Mouse (Mus musculus): ENCODE measurements at regions not wholly inside any gene's neighbourhood (a gene's known extent, or its start where the extent isn't known, plus 50 kb on each side); places are given as distances from the start of the nearest gene placed in this dataset.

GRCm38 (mm10) chr3:58146762-58147161, 267.8 kb upstream of the Tsc22d2 start:
- no peak for DNase-seq (ENCODE audit: low read depth, low spot score)

DNA sequence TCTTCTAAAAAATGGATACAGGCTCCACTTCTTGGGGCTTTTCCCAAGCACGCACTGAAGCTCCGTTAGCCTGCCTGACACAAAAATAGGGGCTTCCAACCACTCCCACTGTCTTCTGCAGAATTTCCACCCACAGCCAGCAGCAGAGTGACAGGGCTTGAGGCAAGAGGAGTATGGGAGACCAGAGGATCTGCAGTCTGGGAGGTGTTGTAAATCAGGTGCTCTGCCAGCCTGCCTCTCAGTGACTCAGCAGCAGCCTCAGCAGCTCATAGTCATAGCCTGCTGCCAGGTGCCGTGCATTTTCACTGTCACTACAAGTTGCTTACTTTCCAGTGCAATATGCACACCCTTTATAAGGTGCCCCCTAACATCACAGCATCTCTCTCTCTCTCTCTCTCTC, 261.4 kb upstream of the Tsc22d2 start:
- no peak for DNase-seq (ENCODE audit: low read depth, low spot score)

DNA sequence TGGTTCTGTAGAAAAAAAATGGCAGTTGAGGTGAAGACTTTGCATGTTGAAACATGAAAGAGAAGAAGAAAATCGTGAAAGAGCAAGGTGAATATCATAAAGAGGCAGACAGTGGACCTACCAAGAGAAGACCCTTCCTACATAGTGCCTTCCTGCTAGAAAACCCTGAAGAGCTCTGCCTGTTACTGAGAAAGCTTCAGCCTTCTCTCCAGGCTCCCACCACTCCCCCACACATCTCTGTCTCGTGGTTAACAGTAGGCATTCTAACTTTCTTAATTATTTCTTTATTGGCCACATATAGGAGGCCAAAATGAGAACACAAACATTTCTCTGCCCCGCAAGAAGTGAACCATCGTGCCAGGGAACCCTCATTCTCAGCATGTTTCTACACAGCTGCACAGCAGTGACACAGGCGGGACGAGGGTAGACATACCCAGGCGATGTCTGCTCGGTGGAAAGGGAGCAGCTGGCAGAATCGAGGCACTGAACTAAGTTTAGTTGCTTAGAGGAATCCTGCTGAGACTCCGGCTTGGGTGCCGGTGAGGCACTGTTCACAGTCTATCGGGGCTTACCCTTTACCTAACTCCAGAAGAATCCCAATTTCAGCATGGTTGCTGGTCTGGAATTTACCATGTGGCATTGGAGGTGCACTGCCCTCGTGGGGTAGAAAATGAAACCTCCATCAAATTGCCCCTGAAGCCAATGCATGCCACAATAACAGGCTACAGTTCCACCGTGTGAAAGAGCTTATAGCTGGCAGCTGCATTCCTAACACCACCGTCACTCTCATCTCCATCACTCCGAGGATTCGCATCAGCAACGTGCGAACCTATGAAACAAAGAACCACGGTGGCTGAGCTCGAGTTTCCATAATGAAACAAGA, 260.4 kb upstream of the Tsc22d2 start:
- no peak for DNase-seq (ENCODE audit: low read depth, low spot score)

GRCm38 (mm10) chr3:58159384-58159783, 255.1 kb upstream of the Tsc22d2 start:
- DNase-seq (ENCODE audit: low read depth, low spot score): peak; percentile 14

GRCm38 (mm10) chr3:58162238-58162637, 252.3 kb upstream of the Tsc22d2 start:
- DNase-seq (ENCODE audit: low read depth, low spot score): no peak

- DNase-seq (ENCODE audit: low read depth, low spot score): peak; percentile 34
Observed at GRCm38 (mm10) chr3:58163806-58164205, 250.7 kb upstream of the Tsc22d2 start.

DNA sequence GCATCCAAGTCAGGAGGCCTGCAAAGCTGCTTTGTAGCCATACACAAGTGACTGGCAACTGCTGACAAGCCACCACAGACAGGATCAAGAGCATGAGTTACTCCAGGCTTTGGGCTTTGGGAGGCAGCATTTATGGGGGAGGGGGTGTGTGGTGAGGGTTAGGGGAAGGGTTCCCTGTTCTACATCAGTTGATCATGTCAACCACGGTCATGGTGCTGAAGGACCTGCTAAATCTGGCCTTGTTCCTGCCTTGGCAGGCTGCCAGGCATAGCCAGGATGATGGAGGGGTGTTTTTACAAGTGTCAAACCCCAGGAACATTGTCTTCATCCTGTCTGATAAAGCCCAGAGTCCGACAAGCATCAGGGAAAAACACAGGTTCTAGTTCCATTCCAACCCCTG, 247.9 kb upstream of the Tsc22d2 start:
- DNase-seq (ENCODE audit: low read depth, low spot score): no peak

DNA sequence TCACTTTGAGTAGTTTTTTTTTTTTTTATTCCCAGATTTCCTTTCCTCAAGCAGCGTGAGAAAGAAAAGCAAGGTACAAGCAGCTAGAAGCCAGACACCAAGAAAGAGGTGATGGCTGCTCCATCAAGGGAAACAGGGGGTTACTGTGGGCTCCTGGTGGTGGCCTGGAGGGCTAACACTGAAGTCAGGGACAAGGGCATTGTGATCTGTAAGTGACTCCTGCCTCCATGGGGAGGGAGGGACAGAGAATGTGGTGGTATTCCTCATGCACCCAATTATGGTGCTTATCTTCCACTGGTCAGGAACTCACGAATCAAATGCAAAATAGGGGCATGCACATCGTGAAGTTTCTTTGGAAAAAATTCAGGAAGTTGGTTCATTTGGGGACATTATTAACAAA, 247.4 kb upstream of the Tsc22d2 start:
- no peak for DNase-seq (ENCODE audit: low read depth, low spot score)

DNA sequence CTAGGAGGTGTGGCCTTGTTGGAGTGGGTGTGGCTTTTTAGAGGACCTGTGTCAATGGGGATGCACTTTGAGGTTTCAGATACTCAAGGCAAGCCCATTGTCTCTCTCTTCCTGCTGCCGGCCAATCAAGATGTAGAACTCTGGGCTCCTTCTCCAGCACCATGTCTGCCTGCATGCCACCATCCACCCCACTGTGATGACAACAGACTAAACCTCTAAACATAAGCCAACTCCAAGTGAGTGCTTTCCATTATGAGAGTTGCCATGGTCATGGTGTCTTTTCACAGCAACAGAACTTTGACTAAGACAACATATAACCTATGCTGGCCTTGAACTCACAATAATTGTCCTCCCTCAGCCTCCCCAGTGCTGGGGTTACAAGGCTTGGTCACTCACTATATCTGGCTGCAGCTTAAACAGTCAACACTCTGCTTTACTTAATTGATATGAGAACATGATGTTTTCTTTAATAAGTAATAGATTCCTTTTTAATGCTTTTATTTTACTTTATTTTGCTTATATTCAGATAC, 246.7 kb upstream of the Tsc22d2 start:
- DNase-seq (ENCODE audit: low read depth, low spot score): no peak

- DNase-seq (ENCODE audit: low read depth, low spot score): peak; percentile 20
Observed at GRCm38 (mm10) chr3:58168522-58169185, 245.9 kb upstream of the Tsc22d2 start.

DNA sequence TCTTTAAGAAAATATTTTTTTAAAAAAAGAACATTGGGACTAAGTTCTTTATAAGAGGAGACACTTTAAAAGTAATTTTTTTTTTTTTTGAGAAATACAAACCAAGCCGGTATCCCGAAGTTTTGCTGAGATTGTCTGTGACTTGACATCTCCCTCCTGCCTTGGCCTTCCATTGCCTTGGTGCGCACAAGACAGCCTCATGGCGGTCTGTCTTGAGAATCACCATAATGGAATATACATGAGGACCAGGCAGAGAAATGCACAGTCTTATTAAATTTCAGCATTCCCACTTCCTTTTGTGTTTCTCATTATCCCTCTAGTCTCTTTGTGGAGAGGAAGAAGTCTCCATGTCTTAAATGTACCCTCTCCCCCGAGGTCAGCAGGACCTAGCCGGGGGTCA, 244.7 kb upstream of the Tsc22d2 start:
- DNase-seq (ENCODE audit: low read depth, low spot score): no peak

GRCm38 (mm10) chr3:58172096-58172495, 242.4 kb upstream of the Tsc22d2 start:
- DNase-seq (ENCODE audit: low read depth, low spot score): no peak

DNA sequence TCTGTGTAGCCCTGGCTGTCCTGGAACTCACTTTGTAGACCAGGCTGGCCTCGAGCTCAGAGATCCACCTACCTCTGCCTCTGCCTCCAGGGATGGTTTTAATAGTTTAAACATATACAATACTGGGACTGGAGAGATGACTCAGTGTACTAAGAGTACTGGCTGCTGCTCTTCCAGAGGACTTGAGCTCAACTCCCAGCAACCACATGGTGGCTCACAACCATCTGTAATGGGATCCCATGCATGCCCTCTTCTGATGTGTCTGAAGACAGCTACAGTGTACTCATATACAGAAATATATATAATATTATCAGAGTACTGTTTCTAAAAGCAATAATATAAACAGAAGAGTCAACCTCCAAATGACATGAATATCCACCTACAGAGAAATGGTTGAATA, 240.7 kb upstream of the Tsc22d2 start:
- no peak for DNase-seq (ENCODE audit: low read depth, low spot score)

- DNase-seq (ENCODE audit: low read depth, low spot score): no peak
Observed at GRCm38 (mm10) chr3:58181715-58182114, 232.8 kb upstream of the Tsc22d2 start.

DNA sequence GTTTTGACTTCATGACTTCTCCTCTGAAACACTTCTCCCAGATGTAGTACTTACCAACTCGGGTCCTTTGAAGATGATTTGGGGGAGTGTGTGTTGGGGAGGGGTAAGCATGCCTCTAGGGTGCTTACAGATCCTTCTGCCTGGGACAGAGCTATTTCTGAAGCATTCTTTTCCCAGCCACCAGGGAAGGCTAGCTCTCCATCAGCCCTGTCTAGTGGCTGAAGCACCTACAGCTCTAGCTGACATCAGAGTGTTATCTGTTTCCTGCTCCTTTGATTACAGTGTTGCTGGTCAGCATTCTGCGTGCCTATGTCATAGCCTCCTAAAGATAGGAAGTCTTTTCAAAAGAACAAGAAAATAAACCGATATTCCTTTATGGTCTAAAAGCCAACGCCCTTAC, 232.2 kb upstream of the Tsc22d2 start:
- no peak for DNase-seq (ENCODE audit: low read depth, low spot score)

DNA sequence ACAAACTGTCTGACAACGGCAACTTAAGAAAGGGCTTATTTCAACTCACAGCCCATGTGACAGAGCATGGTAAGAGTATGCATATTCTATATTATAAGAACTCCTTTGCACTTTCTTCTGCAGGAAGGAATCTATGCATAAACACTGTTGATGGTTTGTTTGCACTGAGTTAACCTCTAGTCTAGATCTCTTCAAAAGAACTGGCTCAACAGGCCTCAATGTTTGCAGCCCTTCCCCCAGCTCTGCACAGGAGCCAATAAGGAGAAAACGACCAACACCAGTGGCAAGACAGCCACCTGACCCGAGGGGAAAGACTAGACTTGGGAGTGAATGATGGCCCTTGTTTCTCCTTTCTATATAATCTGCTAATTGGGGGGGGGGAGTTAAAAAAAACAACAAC, 231.2 kb upstream of the Tsc22d2 start:
- no peak for DNase-seq (ENCODE audit: low read depth, low spot score)

DNA sequence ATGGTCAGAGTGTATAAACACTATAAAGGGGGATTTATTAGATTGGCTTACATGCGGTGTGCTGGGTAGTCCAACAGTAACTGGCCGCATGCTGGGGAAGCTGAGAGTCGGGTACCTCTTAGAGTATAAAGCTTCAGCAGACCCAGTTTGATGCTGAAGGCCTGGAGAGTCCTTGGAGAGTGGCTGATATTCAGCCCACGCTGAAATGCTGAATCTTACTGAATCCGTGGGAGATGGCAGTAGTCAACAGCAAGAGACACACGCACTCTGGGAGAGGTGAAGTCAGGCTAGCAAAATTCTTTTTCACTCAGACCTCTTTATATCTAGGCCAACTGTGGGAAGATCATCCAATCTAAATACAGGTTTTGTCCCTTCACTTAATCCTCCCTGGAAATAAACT, 214.1 kb upstream of the Tsc22d2 start:
- no peak for DNase-seq (ENCODE audit: low read depth, low spot score)

- no peak for DNase-seq (ENCODE audit: low read depth, low spot score)
Observed at GRCm38 (mm10) chr3:58202816-58203215, 211.7 kb upstream of the Tsc22d2 start.

DNA sequence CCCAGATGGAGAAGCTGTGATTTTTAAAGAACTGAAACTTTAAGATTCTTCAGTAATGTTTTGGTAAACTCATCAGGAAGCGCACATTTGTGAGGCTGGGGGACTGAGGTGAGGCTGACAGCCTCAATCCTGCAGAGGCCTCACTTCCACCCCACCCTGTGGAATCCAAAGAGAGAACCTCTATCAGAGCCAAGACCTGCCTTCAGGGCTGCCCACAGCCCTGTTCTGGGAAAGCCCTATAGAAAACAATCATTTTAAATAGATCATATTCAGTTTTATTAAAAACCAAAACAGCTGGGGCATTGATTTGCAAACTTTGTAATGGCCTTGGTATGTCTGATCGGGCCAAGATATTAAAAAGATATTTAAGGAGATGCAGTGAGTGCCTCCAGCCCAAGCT, 210.7 kb upstream of the Tsc22d2 start:
- no peak for DNase-seq (ENCODE audit: low read depth, low spot score)

GRCm38 (mm10) chr3:58205526-58205925, 209.0 kb upstream of the Tsc22d2 start:
- DNase-seq (ENCODE audit: low read depth, low spot score): no peak

- no peak for DNase-seq (ENCODE audit: low read depth, low spot score)
Observed at GRCm38 (mm10) chr3:58206776-58207398, 207.6 kb upstream of the Tsc22d2 start.

DNA sequence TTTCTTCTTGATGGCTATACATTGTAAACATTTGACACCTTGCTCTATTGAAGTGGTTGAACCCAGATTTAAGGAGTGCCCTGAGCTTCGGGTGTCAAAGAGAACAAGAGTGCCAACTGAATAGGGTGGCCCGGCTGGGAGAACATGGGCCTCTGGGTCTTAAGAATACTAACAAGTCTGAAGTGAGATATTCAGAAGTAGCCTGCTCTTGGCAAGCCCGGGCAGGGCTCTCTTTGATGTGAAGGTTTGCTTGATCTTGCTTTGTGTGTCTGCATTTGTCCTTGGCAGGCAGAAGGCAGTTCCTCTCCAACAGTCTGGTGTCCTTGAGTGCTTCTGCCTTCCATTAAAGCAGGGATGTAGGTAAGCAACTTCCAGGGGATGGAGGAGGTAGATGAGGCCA, 203.5 kb upstream of the Tsc22d2 start:
- DNase-seq (ENCODE audit: low read depth, low spot score): no peak

Measured in brain, embryonic 18.5 days (tissue).